Mouse (Mus musculus): ENCODE results near the gene Ttc28. TPM values are rescaled to one million over a fixed set of nuclear protein-coding genes. Genes with fewer than 3 reads are reported as not detected.
"Not testable (repeated sequence)": the region's sequence is repeated elsewhere in the genome, so short reads cannot be mapped to it uniquely, and the experiment has no call there.

The Ttc28 gene
- 14.4 and 16.6 TPM in 2 replicates for polyA plus RNA-seq (2012; rRNA removed)

GRCm38 (mm10) chr5:110879584-110880374 is at the start of gene Ttc28:
Ttc28 (plus strand) TSS chr5:110879803.
- Histone ChIP-seq H3K4me3 (replicated peaks; ENCODE audit: extremely low read depth, low read depth, low read length) (peak within 1 kb of the TSS; percentile 95), H3K4me1 (ENCODE audit: control insufficient read depth, insufficient read depth, low read length) (no peaks in the 10 kb centered on the region)
- under 1% methylated on average over 101 of the region's 101 CpGs for WGBS
- TF ChIP-seq POLR2A (IDR thresholded peaks at IDR 0.05; ENCODE audit: borderline replicate concordance, extremely low read depth, low read depth, low read length) (peak; percentile 61; the same call in 1 of the 2 replicates), CTCF (IDR thresholded peaks at IDR 0.05; ENCODE audit: insufficient read depth, low read length) (no peak)
- peak; percentile 80 for DNase-seq

- no peak overlapping the region for H3K4me3 ChIP-seq (replicated peaks; ENCODE audit: extremely low read depth, low read depth, low read length)
- H3K4me1 ChIP-seq (ENCODE audit: control insufficient read depth, insufficient read depth, low read length): no peaks in the 10 kb centered on the region; the same call in 1 of the 2 replicates
- TF ChIP-seq POLR2A (IDR thresholded peaks at IDR 0.05; ENCODE audit: borderline replicate concordance, extremely low read depth, low read depth, low read length): no peak
- TF ChIP-seq CTCF (IDR thresholded peaks at IDR 0.05; ENCODE audit: insufficient read depth, low read length): no peak
- no peak for DNase-seq
- WGBS: 91% methylated on average over 5 of the region's 5 CpGs
These were observed 48.4 kb upstream of the Ttc28 start for GRCm38 (mm10) chr5:110831036-110831720.

- WGBS: 17% methylated on average over 3 of the region's 3 CpGs
- TF ChIP-seq POLR2A (IDR thresholded peaks at IDR 0.05; ENCODE audit: borderline replicate concordance, extremely low read depth, low read depth, low read length): no peak
- TF ChIP-seq CTCF (IDR thresholded peaks at IDR 0.05; ENCODE audit: insufficient read depth, low read length): peak; percentile 70
These were observed 43.6 kb upstream of the Ttc28 start for GRCm38 (mm10) chr5:110835959-110836358.

GRCm38 (mm10) chr5:110838016-110838415 is 41.6 kb upstream of the Ttc28 start:
- not testable (repeated sequence) for H3K4me3 ChIP-seq (replicated peaks; ENCODE audit: extremely low read depth, low read depth, low read length); H3K4me1 ChIP-seq (ENCODE audit: control insufficient read depth, insufficient read depth, low read length); DNase-seq
- 95% methylated on average over 5 of the region's 5 CpGs for whole genome bisulfite sequencing

More at GRCm38 (mm10) chr5:110835959-110836358, 43.6 kb upstream of the Ttc28 start:
- peak; percentile 58 for DNase-seq
- peaks cover 4% of the 10 kb centered on the region; the same call in 1 of the 2 replicates for H3K4me1 ChIP-seq (ENCODE audit: control insufficient read depth, insufficient read depth, low read length)
- no peak overlapping the region for H3K4me3 ChIP-seq (replicated peaks; ENCODE audit: extremely low read depth, low read depth, low read length)

- WGBS: 5% methylated on average over 28 of the region's 28 CpGs
- Histone ChIP-seq H3K4me3 (replicated peaks; ENCODE audit: extremely low read depth, low read depth, low read length) (peak overlapping the region; percentile 85), H3K4me1 (ENCODE audit: control insufficient read depth, insufficient read depth, low read length) (peaks cover 4% of the 10 kb centered on the region; the same call in 1 of the 2 replicates)
- no peak for DNase-seq
- TF ChIP-seq POLR2A (IDR thresholded peaks at IDR 0.05; ENCODE audit: borderline replicate concordance, extremely low read depth, low read depth, low read length) (no peak), CTCF (IDR thresholded peaks at IDR 0.05; ENCODE audit: insufficient read depth, low read length) (no peak)
These were observed 40.4 kb upstream of the Ttc28 start for GRCm38 (mm10) chr5:110839038-110839677.

- peak; percentile 73; the same call in 1 of the 2 replicates for TF ChIP-seq POLR2A (IDR thresholded peaks at IDR 0.05; ENCODE audit: borderline replicate concordance, extremely low read depth, low read depth, low read length)
- TF ChIP-seq CTCF (IDR thresholded peaks at IDR 0.05; ENCODE audit: insufficient read depth, low read length): peak; percentile 18; the same call in 1 of the 2 replicates
- Histone ChIP-seq H3K4me3 (replicated peaks; ENCODE audit: extremely low read depth, low read depth, low read length) (peak within 1 kb of the TSS; percentile 85), H3K4me1 (ENCODE audit: control insufficient read depth, insufficient read depth, low read length) (peaks cover 4% of the 10 kb centered on the region; the same call in 1 of the 2 replicates)
- WGBS: under 1% methylated on average over 41 of the region's 41 CpGs
- peak; percentile 97 for DNase-seq
These were observed 39.8 kb upstream of the Ttc28 start, which contains the start of the genes Hscb and Chek2 for GRCm38 (mm10) chr5:110839678-110840365. Hscb (minus strand) TSS chr5:110839777. Chek2 (plus strand) TSS chr5:110839979.

- peak; percentile 33; the same call in 1 of the 2 replicates for TF ChIP-seq CTCF (IDR thresholded peaks at IDR 0.05; ENCODE audit: insufficient read depth, low read length)
- no peak for TF ChIP-seq POLR2A (IDR thresholded peaks at IDR 0.05; ENCODE audit: borderline replicate concordance, extremely low read depth, low read depth, low read length)
- peak; percentile 42 for DNase-seq
- Histone ChIP-seq H3K4me1 (ENCODE audit: control insufficient read depth, insufficient read depth, low read length) (peaks cover 4% of the 10 kb centered on the region; the same call in 1 of the 2 replicates), H3K4me3 (replicated peaks; ENCODE audit: extremely low read depth, low read depth, low read length) (peak overlapping the region; percentile 61)
- WGBS: 5% methylated on average over 4 of the region's 4 CpGs
These were observed 39.1 kb upstream of the Ttc28 start for GRCm38 (mm10) chr5:110840465-110840864.

GRCm38 (mm10) chr5:110841046-110841862 is 38.3 kb upstream of the Ttc28 start:
- Histone ChIP-seq H3K4me3 (replicated peaks; ENCODE audit: extremely low read depth, low read depth, low read length) (no peak overlapping the region), H3K4me1 (ENCODE audit: control insufficient read depth, insufficient read depth, low read length) (peaks cover 4% of the 10 kb centered on the region; the same call in 1 of the 2 replicates)
- WGBS: 92% methylated on average over 14 of the region's 14 CpGs
- no peak for TF ChIP-seq POLR2A (IDR thresholded peaks at IDR 0.05; ENCODE audit: borderline replicate concordance, extremely low read depth, low read depth, low read length)
- TF ChIP-seq CTCF (IDR thresholded peaks at IDR 0.05; ENCODE audit: insufficient read depth, low read length): no peak
- no peak for DNase-seq
